ENCODE assay signal across 8 mouse cellular contexts in the genomic region with DNA sequence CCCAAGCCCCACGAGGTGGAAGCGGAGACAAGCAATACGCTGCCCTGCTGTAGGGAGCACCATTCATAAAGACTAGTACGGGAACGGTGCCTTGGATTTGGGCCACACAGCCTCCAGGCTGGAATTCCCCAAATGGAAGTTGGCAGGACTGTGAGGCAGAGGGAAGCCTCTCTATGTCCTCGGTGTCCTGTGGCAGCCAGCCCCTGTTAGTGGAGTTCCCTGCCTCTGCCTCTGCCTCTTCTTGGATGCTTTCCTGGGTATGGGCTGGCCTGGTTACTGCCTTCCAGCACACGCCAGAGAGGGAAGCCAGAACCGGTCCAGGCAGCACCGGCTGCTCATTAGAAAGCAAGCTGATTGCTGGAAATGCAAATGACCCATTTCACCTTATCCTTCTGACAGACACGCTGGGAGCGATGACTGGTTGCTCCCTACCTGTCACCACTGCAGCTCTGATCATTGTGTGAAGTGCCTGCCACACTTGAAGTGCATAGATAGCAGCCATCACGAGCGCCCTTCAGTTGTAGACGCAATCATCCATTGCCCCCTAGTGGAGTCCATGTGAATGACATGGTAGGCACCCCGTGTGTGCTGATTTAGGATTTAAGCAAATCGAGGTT. TPM values are rescaled to one million over a fixed set of nuclear protein-coding genes. Genes with fewer than 3 reads are reported as not detected.
DNase-seq lines count a peak whose midpoint lies in the region; ATAC-seq lines count a peak whose summit lies in the region.

No protein-coding gene starts in this region.

- H3K27ac ChIP-seq in embryonic facial prominence, embryonic 14.5 days (replicated peaks; ENCODE audit: low read depth, low read length) = peak overlapping the region; percentile 67; the same call in 1 of the 2 replicates
- no peak overlapping the region for H3K27ac ChIP-seq in limb, embryonic 12.5 days

- H3K9ac ChIP-seq in embryonic facial prominence, embryonic 14.5 days (ENCODE audit: low read depth, low read length) = no peak overlapping the region
- H3K9ac ChIP-seq in limb, embryonic 12.5 days (replicated peaks) = no peak overlapping the region

- H3K27me3 ChIP-seq in embryonic facial prominence, embryonic 14.5 days (replicated peaks; ENCODE audit: control insufficient read depth, insufficient read depth, low read length) = no peaks in the 10 kb centered on the region
- H3K27me3 ChIP-seq in limb, embryonic 12.5 days = no peaks in the 10 kb centered on the region

- 8% methylated on average over 15 of the region's 16 CpGs for WGBS in embryonic facial prominence, embryonic 14.5 days
- WGBS in limb, embryonic 12.5 days = 32% methylated on average over 16 of the region's 16 CpGs

- peak overlapping the region; percentile 39 for H3K4me2 ChIP-seq in embryonic facial prominence, embryonic 14.5 days (ENCODE audit: low read depth, low read length)
- H3K4me2 ChIP-seq in limb, embryonic 12.5 days = peak overlapping the region; percentile 32

- H3K4me1 ChIP-seq in embryonic facial prominence, embryonic 14.5 days (ENCODE audit: control insufficient read depth, insufficient read depth, low read length) = peaks cover 16% of the 10 kb centered on the region
- H3K4me1 ChIP-seq in limb, embryonic 12.5 days (replicated peaks) = peaks cover 20% of the 10 kb centered on the region

- H3K36me3 ChIP-seq in embryonic facial prominence, embryonic 14.5 days (ENCODE audit: control insufficient read depth, insufficient read depth, low read length) = no peaks in the 10 kb centered on the region
- no peaks in the 10 kb centered on the region for H3K36me3 ChIP-seq in limb, embryonic 12.5 days

- peak; percentile 78 for ATAC-seq in embryonic facial prominence, embryonic 14.5 days (ENCODE audit: low read depth)
- ATAC-seq in limb, embryonic 12.5 days (ENCODE audit: insufficient number of reproducible peaks, insufficient read depth, low FRiP score, low TSS enrichment, low read depth) = peak; percentile 45; the same call in 1 of the 2 replicates

- no peaks in the 10 kb centered on the region for H3K9me3 ChIP-seq in embryonic facial prominence, embryonic 14.5 days (ENCODE audit: control insufficient read depth, low read length)
- H3K9me3 ChIP-seq in limb, embryonic 12.5 days = no peaks in the 10 kb centered on the region

- H3K4me3 ChIP-seq in embryonic facial prominence, embryonic 14.5 days (ENCODE audit: low read depth, low read length) = no peak overlapping the region
- no peak overlapping the region for H3K4me3 ChIP-seq in limb, embryonic 12.5 days (replicated peaks)

- peak; percentile 82 for DNase-seq in 416B (ENCODE audit: low read depth)
- peak; percentile 28 to 43 for DNase-seq in adrenal gland, postnatal 4 days (ENCODE audit: low spot score in 2 of 2)
- DNase-seq in embryonic facial prominence, embryonic 14.5 days (ENCODE audit: low spot score) = peak; percentile 92
- DNase-seq in heart, adult 8-10 months (ENCODE audit: low spot score) = peak; percentile 82
- DNase-seq in kidney, adult 8-10 months = peak; percentile 50 to 77
- peak; percentile 13 to 27 for DNase-seq in monocyte, adult 2 months (ENCODE audit: low read depth in 1 of 2, low spot score in 2 of 2)
- DNase-seq in spleen, postnatal 36 days (ENCODE audit: low spot score in 2 of 2) = peak; percentile 45 to 52

RNA-seq across cellular contexts. Expression of a gene that starts 4.1 kb away (rescaled TPM):
- total RNA-seq in adrenal gland, postnatal 4 days (2021) = not detected
- polyA plus RNA-seq in embryonic facial prominence, embryonic 14.5 days (2014; fragmentation: Nextera tagmentation; extraction: Ambion mirVana) = 0.47 and 0.72 TPM in 2 replicates
- total RNA-seq in heart, adult 8-10 months (2022) = not detected
- not detected in 2 replicates for polyA plus RNA-seq in limb, embryonic 12.5 days (2016; fragmentation: Nextera tagmentation; extraction: Ambion mirVana)

Comparison
In these comparisons a context has a peak if more than half of its experiments do, and no peak if none do; other contexts are left out.
1. DNase-seq: peak in every context shown above with its lines; median percentile 92 in embryonic facial prominence, embryonic 14.5 days; 82 in 416B; 82 in heart, adult 8-10 months; 64 in kidney, adult 8-10 months; 48 in spleen, postnatal 36 days; 36 in adrenal gland, postnatal 4 days; 20 in monocyte, adult 2 months.